Mouse (Mus musculus) hematopoietic stem cell, adult 5-6 weeks (primary cell): Measurements from ENCODE around the gene Btbd11. TPM values are rescaled to one million over a fixed set of nuclear protein-coding genes. Genes with fewer than 3 reads are reported as not detected.

Experiments
- ATAC-seq, 2 experiments: fragments of 125-278 bp in 1 of 2; replicated peaks in 1 of 2; 2 replicates each; pipeline ENCODE4 v1.8.0; 2016 to 2017; ENCODE audit warnings: inconsistent platforms in 2 of 2, mild to moderate bottlenecking in 2 of 2, moderate number of reproducible peaks in 2 of 2, low read depth in 1 of 2, moderate TSS enrichment in 1 of 2; ENCODE audit not compliant: low FRiP score in 2 of 2, poor library complexity in 2 of 2, severe bottlenecking in 2 of 2, insufficient read depth in 1 of 2, low TSS enrichment in 1 of 2
- total RNA-seq: library from RNA; stranded (forward); fragments of 172-1452, 232-1000 nt; gene quantifications from 2 replicates; pipeline ENCODE4 v1.2.3, GENCODE M21; 2017

Btbd11 gene
- total RNA-seq, 1 experiment from 2014 or later = 1.2 TPM

- ATAC-seq = no peak
Observed at GRCm38 (mm10) chr10:85464152-85464551, 77.5 kb downstream of the Btbd11 start.

DNA sequence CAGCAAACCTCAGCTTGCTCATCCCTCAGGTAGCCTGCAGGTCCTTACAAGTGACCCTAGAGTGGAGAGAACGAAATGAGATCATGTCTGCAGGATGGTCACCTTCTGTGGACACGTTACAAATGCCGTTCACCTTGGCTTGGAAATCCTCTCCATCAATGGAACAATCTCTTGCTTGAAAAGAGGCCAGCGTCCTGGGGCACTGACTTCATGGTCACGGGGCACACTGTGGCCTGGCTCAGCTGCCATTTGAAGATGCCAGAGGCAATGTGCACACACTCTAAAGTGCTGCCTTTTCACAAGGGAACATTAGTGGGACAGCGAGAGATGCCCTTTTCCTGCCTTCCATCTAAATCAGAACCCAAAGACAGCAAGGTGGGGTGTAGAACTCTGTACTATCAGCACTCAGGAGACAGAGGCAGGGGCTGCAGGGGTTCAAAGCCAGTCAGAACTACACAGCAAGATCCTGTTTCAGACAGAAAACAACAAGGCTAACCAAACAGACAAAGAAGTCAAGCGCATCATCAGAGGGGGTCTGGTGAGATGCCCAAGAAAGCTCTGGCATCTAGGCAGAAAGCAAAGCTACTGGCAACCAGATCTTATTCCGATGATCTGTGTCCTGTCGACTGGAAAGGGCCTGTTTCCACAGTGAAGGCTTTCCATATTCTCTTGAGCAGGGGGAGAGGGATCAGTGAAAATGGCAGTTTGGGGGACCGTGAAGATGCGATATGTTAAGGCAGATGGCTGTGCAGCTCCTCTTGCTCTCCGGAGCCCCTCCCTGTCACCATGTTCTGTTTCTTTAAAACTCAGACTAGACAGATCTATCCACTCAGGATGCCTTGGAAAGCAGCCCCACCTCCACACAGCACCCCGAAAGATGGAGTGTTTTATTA lies 79.1 kb downstream of the Btbd11 start:
- no peak for ATAC-seq

DNA sequence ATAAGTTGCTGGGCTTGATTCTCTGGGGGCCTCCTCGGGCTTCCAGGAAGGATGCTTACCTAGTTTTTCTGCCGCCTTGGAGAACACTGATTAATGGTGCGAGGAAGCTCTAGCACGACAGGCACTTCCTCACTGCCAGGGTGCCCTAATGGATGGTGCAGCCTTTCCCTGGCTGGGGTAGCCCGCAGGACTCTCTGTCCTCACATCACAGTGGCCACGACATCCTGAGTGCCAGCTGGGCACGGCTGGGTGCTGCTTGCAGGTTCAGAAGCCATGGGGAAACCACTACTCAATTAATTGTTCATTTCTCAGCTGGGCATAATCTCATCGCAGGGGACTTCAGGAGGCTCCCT lies 79.8 kb downstream of the Btbd11 start:
- ATAC-seq = no peak

GRCm38 (mm10) chr10:85467393-85467792 lies 80.8 kb downstream of the Btbd11 start:
- no peak for ATAC-seq

GRCm38 (mm10) chr10:85468527-85468926 lies 81.9 kb downstream of the Btbd11 start:
- no peak for ATAC-seq

GRCm38 (mm10) chr10:85469341-85469740 lies 82.7 kb downstream of the Btbd11 start:
- no peak for ATAC-seq

DNA sequence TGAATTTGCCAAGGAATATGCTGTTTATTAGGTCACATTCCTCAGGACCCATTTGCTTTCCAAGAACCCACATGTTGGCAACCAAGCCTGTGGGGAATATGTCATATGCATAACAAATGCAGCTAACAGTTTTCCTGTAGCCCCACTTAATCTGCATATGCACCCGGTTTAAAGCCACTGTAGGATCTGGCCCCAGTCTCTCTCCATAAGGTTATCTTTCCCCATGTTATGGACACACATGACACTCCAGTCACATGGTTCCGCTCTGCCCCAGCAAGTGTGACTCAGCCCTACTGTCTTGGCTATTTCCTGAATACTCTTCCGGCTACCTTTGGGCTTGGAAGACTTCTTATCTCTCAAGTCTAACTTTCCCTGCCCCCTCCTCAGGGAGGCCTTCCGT lies 86.7 kb downstream of the Btbd11 start:
- no peak for ATAC-seq

GRCm38 (mm10) chr10:85473871-85474270 lies 87.3 kb downstream of the Btbd11 start:
- ATAC-seq = no peak

GRCm38 (mm10) chr10:85475642-85476345 lies 89.2 kb downstream of the Btbd11 start:
- ATAC-seq = no peak

DNA sequence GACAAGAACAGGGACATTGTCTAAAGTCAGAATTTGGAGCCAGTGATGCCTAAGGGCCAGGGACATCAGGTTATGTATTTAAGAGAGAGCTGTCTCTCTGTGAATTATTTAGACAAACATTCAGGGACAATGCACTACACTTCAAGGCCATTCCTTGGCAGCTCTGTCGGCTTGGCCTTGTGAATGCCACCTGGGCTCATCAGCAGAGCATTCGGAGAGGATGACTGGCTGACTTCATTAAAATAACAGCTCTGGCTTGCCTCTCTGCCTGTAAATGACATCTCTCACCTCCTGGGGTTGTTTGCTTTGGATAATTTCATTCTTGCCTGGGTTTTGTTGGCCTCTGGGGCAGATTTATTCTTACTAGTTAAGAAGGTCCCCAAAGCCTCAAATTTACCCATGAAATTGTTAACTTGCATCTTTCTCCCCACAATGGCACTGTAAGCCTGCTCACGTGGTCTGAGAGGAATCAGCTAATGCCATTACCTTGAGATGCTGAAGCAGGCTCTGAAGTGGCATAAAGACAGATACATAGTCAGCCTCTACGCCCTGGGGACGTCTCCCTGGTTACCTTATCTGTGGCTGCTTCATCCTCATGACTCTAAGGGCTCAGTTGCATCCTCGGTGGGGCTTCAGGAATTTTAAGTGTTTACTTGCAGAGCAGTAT lies 93.5 kb downstream of the Btbd11 start:
- no peak for ATAC-seq

DNA sequence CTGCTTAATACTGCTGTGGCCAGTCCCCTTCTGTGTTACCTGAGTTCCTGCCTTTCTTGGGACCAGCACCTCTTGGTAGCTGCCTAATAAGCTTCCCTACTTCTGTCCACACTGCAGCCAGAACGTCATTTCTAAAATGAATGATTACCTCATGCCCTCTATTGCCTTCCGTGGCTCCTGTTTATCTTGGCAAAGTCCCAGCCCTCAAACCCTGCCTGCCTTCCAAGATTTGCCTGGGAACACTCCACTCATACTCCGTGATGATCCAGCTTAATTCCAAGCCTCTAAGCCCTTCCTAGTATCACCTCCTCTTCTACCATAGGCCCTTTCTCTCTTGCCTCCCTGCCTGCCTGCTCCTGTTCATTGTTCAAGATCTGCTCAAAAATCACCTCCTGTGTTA lies 94.5 kb downstream of the Btbd11 start:
- ATAC-seq = no peak

DNA sequence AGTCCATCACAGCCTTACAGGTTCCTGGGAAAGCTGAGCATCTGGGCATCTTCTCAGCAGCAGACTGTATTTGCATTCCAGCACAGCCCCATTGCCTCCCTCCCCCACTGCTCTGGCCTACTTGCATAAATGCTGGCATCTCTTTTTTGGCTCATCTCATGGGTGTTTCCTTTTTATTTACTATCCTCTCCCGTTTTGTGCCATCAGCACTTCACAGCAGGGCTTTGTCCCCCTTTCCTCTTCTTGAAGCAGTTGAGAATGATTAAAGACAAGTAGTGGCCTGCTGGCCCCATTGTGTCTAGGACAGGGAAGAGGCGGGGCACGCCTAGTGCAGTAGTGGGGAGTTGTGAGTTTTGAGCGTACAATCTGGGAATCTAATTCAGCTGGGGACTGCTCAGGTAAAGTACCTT lies 95.5 kb downstream of the Btbd11 start:
- ATAC-seq = no peak

GRCm38 (mm10) chr10:85482480-85482879 lies 95.9 kb downstream of the Btbd11 start:
- ATAC-seq = no peak

DNA sequence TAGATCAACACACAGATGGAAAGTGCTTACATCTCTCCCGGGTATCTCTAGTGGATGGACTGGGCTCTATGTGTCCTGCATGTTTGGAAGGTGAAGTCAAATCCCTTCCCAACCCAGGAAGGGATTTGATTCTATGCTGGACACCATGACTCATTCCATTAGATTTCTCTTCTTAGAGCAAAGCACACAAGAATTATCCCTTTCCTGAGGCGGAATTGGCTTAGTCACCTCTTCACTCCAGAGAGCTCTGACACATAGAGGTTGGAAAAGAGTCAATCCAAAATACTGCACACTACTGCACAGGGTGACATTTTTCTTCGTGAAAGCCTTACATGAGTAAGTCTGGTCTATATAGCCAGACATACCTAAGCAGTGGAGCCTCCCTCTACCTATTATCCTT lies 99.8 kb downstream of the Btbd11 start:
- no peak for ATAC-seq

DNA sequence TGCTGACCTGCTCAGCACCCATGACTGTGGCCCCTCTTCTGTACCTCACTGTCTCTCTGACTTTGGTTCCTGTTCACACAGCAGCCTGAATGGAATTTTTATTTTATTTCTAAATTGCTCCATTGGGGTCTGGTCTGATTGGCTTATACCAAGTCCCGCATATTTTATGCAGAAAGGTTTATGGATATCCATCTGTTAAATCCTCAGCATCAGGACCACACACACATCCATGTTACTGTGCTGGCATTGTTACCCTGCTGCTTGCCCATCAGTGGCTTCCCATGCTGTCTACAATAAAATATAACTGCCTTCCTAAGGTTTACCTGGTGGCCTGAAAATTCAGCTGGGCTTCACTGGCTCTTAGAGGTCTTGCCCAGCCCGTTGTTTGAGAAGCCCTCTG lies 106.0 kb downstream of the Btbd11 start:
- no peak for ATAC-seq

DNA sequence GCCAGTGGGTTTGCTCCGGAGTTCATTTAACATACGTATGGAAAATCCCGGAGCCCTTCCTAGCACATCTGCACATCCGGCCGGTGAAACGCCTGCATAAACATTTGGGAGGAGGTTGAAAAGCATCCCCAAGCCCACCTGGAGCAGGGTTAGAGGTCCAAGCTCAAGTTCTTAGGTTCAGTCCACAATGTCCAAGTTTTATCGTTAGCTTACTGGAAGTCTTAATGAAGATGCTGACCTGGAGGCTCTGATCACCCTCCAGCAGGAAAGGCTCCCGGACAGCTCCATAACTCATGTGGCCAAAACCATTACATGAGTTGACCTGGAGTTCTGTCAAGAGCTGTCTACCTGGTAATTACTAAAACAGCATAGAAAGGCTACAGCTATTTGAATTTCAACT lies 109.7 kb downstream of the Btbd11 start:
- no peak for ATAC-seq

DNA sequence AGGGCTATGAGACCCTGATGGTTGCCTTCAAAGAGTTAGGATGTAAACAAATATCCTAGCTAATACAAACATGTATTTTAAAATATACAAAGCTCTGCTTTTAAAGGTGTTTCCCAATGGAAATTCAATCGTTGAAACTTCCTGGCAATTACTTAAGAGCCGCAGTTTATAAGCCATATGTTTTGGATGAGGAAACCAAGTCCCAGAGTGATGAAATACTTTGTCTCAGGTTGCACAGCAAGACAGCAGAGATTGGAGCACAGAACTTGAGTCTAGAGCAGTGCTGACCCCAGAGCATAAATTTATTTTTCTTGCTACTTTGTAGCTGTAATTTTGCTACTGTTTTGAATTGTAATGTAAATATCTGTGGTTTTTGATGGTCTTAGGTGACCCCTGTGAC lies 110.4 kb downstream of the Btbd11 start:
- ATAC-seq = no peak

- ATAC-seq = no peak
Observed at GRCm38 (mm10) chr10:85497931-85498330, 111.3 kb downstream of the Btbd11 start.
